Mouse (Mus musculus): ENCODE results near the gene Idh3g. TPM values are rescaled to one million over a fixed set of nuclear protein-coding genes. Genes with fewer than 3 reads are reported as not detected.

The Idh3g gene
- polyA plus RNA-seq, 1 experiment from 2014 or later = 145 TPM

DNA sequence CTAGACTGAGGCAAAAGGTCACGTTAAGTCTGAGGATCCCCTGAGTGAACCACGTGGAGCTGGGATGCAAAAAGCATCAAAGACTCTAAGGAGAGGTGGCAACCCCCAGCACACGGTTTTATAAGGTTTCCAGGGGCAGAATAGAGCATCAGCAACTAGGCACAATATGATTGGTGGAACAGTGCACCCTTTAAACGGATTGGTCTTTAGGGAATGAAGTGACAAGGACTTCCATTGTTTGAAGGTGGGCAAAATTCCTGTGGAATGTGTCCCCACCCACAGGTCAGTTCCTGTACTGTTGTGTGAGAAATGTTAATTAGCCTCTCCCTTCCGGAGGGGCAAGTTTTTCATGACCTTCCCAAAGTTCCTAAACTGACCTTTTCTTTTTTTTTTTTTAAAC is 47.5 kb downstream of the Idh3g start:
- ATAC-seq = no peak
- Histone ChIP-seq H3K4me3 (ENCODE audit: low read depth, low read length) (no peak overlapping the region), H3K9ac (ENCODE audit: low read depth, low read length) (no peak overlapping the region), H3K27ac (ENCODE audit: low read depth, low read length) (no peak overlapping the region), H3K27me3 (replicated peaks; ENCODE audit: control insufficient read depth, insufficient read depth, low read length) (no peaks in the 10 kb centered on the region), H3K36me3 (ENCODE audit: control insufficient read depth, insufficient read depth) (0 out of 2 replicates have a peak, but pooled peaks cover 3% of the 10 kb centered on the region), H3K4me1 (replicated peaks; ENCODE audit: control insufficient read depth, insufficient read depth, low read length) (no peaks in the 10 kb centered on the region), H3K4me2 (replicated peaks; ENCODE audit: low read depth) (no peak overlapping the region), H3K9me3 (ENCODE audit: control insufficient read depth) (no peaks in the 10 kb centered on the region)
- 69% methylated on average over 5 of the region's 5 CpGs for WGBS
- TF ChIP-seq CTCF (IDR thresholded peaks at IDR 0.05; ENCODE audit: low read depth) = no peak

DNA sequence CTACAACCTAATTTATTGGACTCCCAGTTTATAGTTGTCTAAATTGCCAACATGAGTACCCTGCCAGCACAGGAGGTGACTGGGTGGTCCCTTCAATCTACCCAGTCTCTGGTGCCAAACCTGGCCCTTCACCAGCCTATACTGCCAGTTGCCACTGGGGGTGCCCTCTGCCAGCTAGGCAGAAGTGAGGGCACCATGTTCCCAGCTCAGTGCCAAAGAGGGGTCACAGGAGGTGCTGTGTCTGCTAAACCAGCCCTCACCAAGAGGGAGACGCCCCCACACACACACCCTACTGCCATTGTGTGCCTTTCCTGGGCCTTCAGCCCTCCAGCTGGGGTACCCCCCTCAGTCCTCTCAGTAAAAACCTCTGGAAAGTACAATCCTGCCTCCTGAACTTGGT is 48.5 kb downstream of the Idh3g start:
- no peaks in the 10 kb centered on the region for H3K27me3 ChIP-seq (replicated peaks; ENCODE audit: control insufficient read depth, insufficient read depth, low read length)
- no peak overlapping the region for H3K4me2 ChIP-seq (replicated peaks; ENCODE audit: low read depth)
- no peaks in the 10 kb centered on the region for H3K9me3 ChIP-seq (ENCODE audit: control insufficient read depth)
- ATAC-seq = 0 out of 2 replicates have a peak, but pooled peaks have one; percentile 20
- no peak overlapping the region for H3K9ac ChIP-seq (ENCODE audit: low read depth, low read length)
- no peak overlapping the region for H3K27ac ChIP-seq (ENCODE audit: low read depth, low read length)
- no peak overlapping the region for H3K4me3 ChIP-seq (ENCODE audit: low read depth, low read length)
- no peaks in the 10 kb centered on the region for H3K4me1 ChIP-seq (replicated peaks; ENCODE audit: control insufficient read depth, insufficient read depth, low read length)
- 100% methylated on average over 1 of the region's 1 CpGs for WGBS
- H3K36me3 ChIP-seq (ENCODE audit: control insufficient read depth, insufficient read depth) = peaks cover 7% of the 10 kb centered on the region; the same call in 1 of the 2 replicates
- TF ChIP-seq CTCF (IDR thresholded peaks at IDR 0.05; ENCODE audit: low read depth) = peak; percentile 41

DNA sequence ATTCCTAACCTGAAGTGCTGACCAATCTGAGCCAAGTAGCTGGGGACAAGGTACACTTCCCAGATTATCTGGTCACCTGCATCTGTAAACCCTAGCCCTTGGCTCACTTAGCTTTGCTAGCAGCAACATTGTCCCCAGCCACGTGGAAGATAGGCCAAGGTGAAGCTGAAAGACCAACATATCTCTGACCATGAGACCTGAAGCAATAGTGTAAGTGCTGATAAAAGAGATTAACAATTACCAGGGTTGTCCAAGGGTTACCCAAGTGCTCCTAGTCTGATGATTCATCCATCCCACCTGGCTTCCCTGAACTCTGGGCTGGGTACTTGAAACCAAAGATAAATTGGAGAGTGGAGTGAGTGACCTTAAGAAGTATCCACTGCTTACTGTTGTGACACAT is 55.8 kb downstream of the Idh3g start:
- 28% methylated on average over 1 of the region's 1 CpGs for WGBS
- Histone ChIP-seq H3K9me3 (ENCODE audit: control insufficient read depth) (no peaks in the 10 kb centered on the region), H3K9ac (ENCODE audit: low read depth, low read length) (no peak overlapping the region), H3K4me2 (replicated peaks; ENCODE audit: low read depth) (no peak overlapping the region), H3K36me3 (ENCODE audit: control insufficient read depth, insufficient read depth) (peaks cover 7% of the 10 kb centered on the region; the same call in 1 of the 2 replicates), H3K4me3 (ENCODE audit: low read depth, low read length) (no peak overlapping the region), H3K4me1 (replicated peaks; ENCODE audit: control insufficient read depth, insufficient read depth, low read length) (no peaks in the 10 kb centered on the region), H3K27me3 (replicated peaks; ENCODE audit: control insufficient read depth, insufficient read depth, low read length) (no peaks in the 10 kb centered on the region), H3K27ac (ENCODE audit: low read depth, low read length) (0 out of 2 replicates have a peak overlapping the region, but pooled peaks have one; percentile 28)
- TF ChIP-seq CTCF (IDR thresholded peaks at IDR 0.05; ENCODE audit: low read depth) = no peak
- ATAC-seq = peak; percentile 95

Other genes starting within 250 kb of the Idh3g start
- 2.2 and 2.7 TPM in 2 replicates for gene Dusp9, start 147.5 kb downstream of the Idh3g start, polyA plus RNA-seq (2015; fragmentation: Nextera tagmentation; extraction: Ambion mirVana)
- gene Pnck, start 126.8 kb downstream of the Idh3g start, polyA plus RNA-seq (2015; fragmentation: Nextera tagmentation; extraction: Ambion mirVana) = 8.5 and 9.4 TPM in 2 replicates
- gene Slc6a8, start 113.7 kb downstream of the Idh3g start, polyA plus RNA-seq (2015; fragmentation: Nextera tagmentation; extraction: Ambion mirVana) = 46.8 and 50.9 TPM in 2 replicates
- gene Bcap31, start 70.7 kb downstream of the Idh3g start, polyA plus RNA-seq (2015; fragmentation: Nextera tagmentation; extraction: Ambion mirVana) = 380 and 382 TPM in 2 replicates
- 46.5 and 51.3 TPM in 2 replicates for gene Abcd1, start 70.3 kb downstream of the Idh3g start, polyA plus RNA-seq (2015; fragmentation: Nextera tagmentation; extraction: Ambion mirVana)
- 0.22 and 0.27 TPM in 2 replicates for gene Plxnb3, start 29.8 kb downstream of the Idh3g start, polyA plus RNA-seq (2015; fragmentation: Nextera tagmentation; extraction: Ambion mirVana)
- gene Srpk3, start 12.5 kb downstream of the Idh3g start, polyA plus RNA-seq (2015; fragmentation: Nextera tagmentation; extraction: Ambion mirVana) = 0.90 and 1.3 TPM in 2 replicates
- gene Ssr4, start 131 bp upstream of the Idh3g start, polyA plus RNA-seq (2015; fragmentation: Nextera tagmentation; extraction: Ambion mirVana) = 299 and 323 TPM in 2 replicates
- gene Pdzd4, start 38.1 kb upstream of the Idh3g start, polyA plus RNA-seq (2015; fragmentation: Nextera tagmentation; extraction: Ambion mirVana) = 0.12 and 0.22 TPM in 2 replicates
- 0.12 TPM in 1 of 2 replicates, not detected in the other for gene Avpr2, start 105.2 kb upstream of the Idh3g start, polyA plus RNA-seq (2015; fragmentation: Nextera tagmentation; extraction: Ambion mirVana)
- 3.1 and 3.2 TPM in 2 replicates for gene L1cam, start 109.2 kb upstream of the Idh3g start, polyA plus RNA-seq (2015; fragmentation: Nextera tagmentation; extraction: Ambion mirVana)
- 2.5 and 2.7 TPM in 2 replicates for gene Arhgap4, start 135.0 kb upstream of the Idh3g start, polyA plus RNA-seq (2015; fragmentation: Nextera tagmentation; extraction: Ambion mirVana)
- gene Naa10, start 135.0 kb upstream of the Idh3g start, polyA plus RNA-seq (2015; fragmentation: Nextera tagmentation; extraction: Ambion mirVana) = 76.6 and 76.7 TPM in 2 replicates
- 788 and 922 TPM in 2 replicates for gene Renbp, start 144.0 kb upstream of the Idh3g start, polyA plus RNA-seq (2015; fragmentation: Nextera tagmentation; extraction: Ambion mirVana)
- 19.0 and 22.6 TPM in 2 replicates for gene Hcfc1, start 179.5 kb upstream of the Idh3g start, polyA plus RNA-seq (2015; fragmentation: Nextera tagmentation; extraction: Ambion mirVana)
- 21.6 and 22.7 TPM in 2 replicates for gene Irak1, start 237.0 kb upstream of the Idh3g start, polyA plus RNA-seq (2015; fragmentation: Nextera tagmentation; extraction: Ambion mirVana)

All from intestine, postnatal 0 days (tissue).